Mouse (Mus musculus): ENCODE data around the gene Lrcol1.

Gene Lrcol1

GRCm38 (mm10) chr5:110344524-110344923 lies at the start of gene Lrcol1:
Gene Lrcol1 (plus strand): TSS chr5:110344730.
- DNase-seq (ENCODE audit: low read depth, low spot score) = no peak

- no peak for DNase-seq (ENCODE audit: low read depth, low spot score)
Observed at GRCm38 (mm10) chr5:110296637-110297036, 47.9 kb upstream of the Lrcol1 start.

- DNase-seq (ENCODE audit: low read depth, low spot score) = no peak
Observed at GRCm38 (mm10) chr5:110300591-110300990, 43.9 kb upstream of the Lrcol1 start.

- DNase-seq (ENCODE audit: low read depth, low spot score) = no peak
Observed at GRCm38 (mm10) chr5:110308861-110309260, 35.7 kb upstream of the Lrcol1 start.

GRCm38 (mm10) chr5:110313127-110313526 lies 31.4 kb upstream of the Lrcol1 start:
- DNase-seq (ENCODE audit: low read depth, low spot score) = no peak

GRCm38 (mm10) chr5:110330508-110330907 lies 14.0 kb upstream of the Lrcol1 start:
- no peak for DNase-seq (ENCODE audit: low read depth, low spot score)

GRCm38 (mm10) chr5:110338792-110339191 lies 5.7 kb upstream of the Lrcol1 start:
- DNase-seq (ENCODE audit: low read depth, low spot score) = no peak

- DNase-seq (ENCODE audit: low read depth, low spot score) = no peak
Observed at GRCm38 (mm10) chr5:110342648-110343284, 1.8 kb upstream of the Lrcol1 start, which contains the start of gene P2rx2. Gene P2rx2 (minus strand): TSS chr5:110343212.

- DNase-seq (ENCODE audit: low read depth, low spot score) = no peak
Observed at GRCm38 (mm10) chr5:110345553-110345952, 1.0 kb downstream of the Lrcol1 start.

- no peak for DNase-seq (ENCODE audit: low read depth, low spot score)
Observed at GRCm38 (mm10) chr5:110347006-110347405, 2.5 kb downstream of the Lrcol1 start.

- no peak for DNase-seq (ENCODE audit: low read depth, low spot score)
Observed at GRCm38 (mm10) chr5:110354716-110355115, 10.2 kb downstream of the Lrcol1 start.

- no peak for DNase-seq (ENCODE audit: low read depth, low spot score)
Observed at GRCm38 (mm10) chr5:110357531-110358179, 13.1 kb downstream of the Lrcol1 start.

GRCm38 (mm10) chr5:110361465-110361864 lies 16.9 kb downstream of the Lrcol1 start:
- DNase-seq (ENCODE audit: low read depth, low spot score) = no peak

- no peak for DNase-seq (ENCODE audit: low read depth, low spot score)
Observed at GRCm38 (mm10) chr5:110362813-110363178, 18.3 kb downstream of the Lrcol1 start.

GRCm38 (mm10) chr5:110363179-110363821 lies 18.8 kb downstream of the Lrcol1 start:
- no peak for DNase-seq (ENCODE audit: low read depth, low spot score)

GRCm38 (mm10) chr5:110363822-110364545 lies 19.5 kb downstream of the Lrcol1 start:
- no peak for DNase-seq (ENCODE audit: low read depth, low spot score)

GRCm38 (mm10) chr5:110376802-110377433 lies 32.4 kb downstream of the Lrcol1 start:
- no peak for DNase-seq (ENCODE audit: low read depth, low spot score)

- no peak for DNase-seq (ENCODE audit: low read depth, low spot score)
Observed at GRCm38 (mm10) chr5:110378181-110378583, 33.7 kb downstream of the Lrcol1 start.

- DNase-seq (ENCODE audit: low read depth, low spot score) = no peak
Observed at GRCm38 (mm10) chr5:110379086-110379485, 34.6 kb downstream of the Lrcol1 start.

GRCm38 (mm10) chr5:110379823-110380222 lies 35.3 kb downstream of the Lrcol1 start:
- DNase-seq (ENCODE audit: low read depth, low spot score) = no peak

GRCm38 (mm10) chr5:110384491-110384890 lies 40.0 kb downstream of the Lrcol1 start:
- DNase-seq (ENCODE audit: low read depth, low spot score) = no peak

GRCm38 (mm10) chr5:110385263-110385662 lies 40.7 kb downstream of the Lrcol1 start:
- no peak for DNase-seq (ENCODE audit: low read depth, low spot score)
